Mouse (Mus musculus): ENCODE results near the gene Fam198a. TPM values are rescaled to one million over a fixed set of nuclear protein-coding genes. Genes with fewer than 3 reads are reported as not detected.

The Fam198a gene
- polyA plus RNA-seq, 1 experiment from 2014 or later = 0.31 TPM

DNA sequence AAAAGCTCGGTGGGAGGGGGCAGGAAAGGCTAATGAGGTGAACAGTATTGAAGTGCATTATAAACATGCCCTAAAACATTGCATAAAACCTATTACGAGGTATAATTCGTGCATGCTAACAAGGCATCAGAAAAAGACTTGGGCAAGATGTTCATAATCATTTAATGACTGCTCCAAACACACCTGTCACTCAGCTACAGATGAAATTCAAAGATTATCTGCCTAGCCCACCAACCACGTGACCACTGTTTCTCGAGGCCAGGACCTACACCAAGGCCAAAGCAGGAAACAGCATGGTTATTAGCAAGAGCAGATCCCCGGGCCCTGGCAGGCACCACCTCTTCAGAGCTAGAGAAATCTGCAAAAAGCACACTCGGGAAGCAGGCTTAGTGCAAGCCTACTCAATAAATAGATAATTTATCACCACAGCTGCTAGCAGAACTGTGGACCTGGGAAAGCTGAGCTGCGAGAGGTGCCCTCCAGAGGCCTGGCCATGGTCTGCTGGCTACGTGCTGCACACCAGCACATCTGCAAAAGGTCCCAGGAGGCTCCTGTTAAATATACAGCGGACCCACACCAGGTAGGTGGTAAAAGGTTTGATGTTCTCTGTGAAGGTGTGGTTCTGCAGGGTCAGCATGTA lies 30.8 kb downstream of the Fam198a start:
- DNase-seq (ENCODE audit: low spot score) = no peak

DNA sequence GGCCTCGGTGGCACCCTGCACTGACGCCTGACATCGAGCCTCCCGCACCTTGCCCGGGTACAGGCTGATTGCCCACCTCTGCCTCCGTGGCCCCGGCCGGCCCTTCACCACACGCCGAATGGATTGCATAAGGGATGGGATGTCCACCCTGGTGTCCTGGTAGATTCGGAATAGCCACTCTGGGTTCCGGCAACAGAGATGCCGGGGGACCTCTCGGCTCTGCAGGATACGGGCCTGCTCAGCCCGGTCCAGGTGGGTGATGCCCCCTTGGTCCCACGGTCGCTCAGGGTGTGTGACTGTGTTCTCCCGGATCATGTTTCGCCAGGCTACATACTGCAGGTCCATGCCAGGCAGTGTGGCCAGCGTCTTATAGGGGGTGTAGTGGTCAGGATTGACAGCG lies 31.4 kb downstream of the Fam198a start:
- DNase-seq (ENCODE audit: low spot score) = no peak

DNA sequence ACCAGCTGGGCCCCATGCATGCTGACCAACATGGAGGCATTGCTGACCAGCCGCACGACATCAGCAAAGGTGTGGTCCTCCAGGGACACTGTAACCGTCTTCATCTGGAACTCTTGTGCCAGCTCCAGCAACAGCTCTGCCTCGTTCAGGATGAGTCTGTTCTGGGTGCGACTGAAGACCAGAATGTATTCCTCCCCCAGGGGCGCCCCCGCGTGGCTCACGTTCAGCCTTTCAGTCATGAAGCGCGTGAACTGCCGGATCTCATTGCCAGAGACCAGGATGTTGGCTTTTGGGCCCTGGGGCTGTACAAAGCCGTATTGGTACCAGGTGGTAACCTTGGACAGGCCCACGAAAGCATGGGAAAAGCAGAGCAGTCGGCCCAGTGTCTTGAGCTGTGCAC lies 31.9 kb downstream of the Fam198a start:
- no peak for DNase-seq (ENCODE audit: low spot score)

DNA sequence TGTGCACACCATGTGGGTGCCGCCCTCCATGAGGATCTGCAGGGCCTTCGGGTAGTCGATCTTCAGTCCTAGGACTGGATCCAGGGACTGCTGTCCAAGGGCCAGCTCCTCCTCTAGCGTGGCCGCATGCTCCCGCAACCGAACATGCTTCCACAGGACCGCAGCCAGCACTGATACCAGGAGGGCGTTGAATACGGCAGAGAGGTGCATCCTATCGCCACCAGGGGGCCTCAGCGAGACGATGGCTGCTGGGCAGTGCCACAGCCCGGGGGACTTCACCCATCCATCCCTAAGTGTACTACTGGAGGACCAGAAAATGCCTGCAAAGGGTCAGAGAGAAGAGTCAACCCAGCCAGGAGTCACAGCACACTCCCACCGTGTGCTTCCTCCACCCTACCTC lies 32.7 kb downstream of the Fam198a start:
- peak; percentile 53 for DNase-seq (ENCODE audit: low spot score)

DNA sequence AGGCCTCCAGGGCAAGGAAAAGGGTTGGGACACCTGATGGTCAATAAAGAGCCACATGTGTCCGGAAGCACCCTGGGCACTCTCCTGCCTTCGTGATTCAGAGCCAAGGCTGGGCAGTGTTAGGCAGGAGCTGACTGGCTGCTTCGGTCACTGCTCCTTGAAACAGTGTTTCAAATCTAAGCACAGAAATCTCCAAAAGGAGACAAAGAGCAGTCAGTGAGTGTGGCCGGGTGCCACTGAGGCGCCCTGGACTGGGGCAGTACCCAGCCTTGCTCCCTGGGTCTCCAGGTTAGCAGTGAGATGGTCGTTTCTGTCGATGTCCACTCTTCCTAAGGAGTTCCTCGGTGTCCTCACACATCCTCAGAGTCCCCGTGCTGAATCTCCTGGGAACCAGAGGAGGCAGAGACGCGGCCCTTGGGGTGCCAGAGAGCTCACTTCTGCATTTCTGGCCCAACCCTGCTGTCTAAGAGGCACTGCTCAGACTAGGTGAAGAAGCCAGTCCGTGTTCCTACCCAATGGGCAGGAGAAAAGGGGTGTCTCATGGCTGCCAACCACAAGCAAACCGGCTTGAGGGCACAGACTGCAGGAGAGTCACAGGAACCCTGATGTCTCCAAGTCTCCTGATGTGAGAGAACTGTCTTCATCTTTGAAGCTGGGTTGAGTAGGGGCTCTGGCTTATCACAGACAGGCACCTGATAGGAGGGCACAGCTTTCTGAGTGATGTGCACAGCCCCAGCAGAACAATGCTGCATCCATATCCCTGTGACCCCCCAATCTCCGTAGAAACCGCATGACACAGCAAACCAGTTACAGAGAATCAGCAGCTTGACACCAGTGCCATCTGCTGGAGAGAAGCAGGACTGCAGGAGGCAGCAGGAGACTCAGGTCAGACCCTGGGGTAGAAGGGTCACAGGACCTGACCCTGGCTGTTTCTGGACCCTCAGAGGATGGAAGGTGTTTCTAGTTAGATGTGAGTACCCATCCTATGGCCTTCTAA lies 34.0 kb downstream of the Fam198a start:
- peak; percentile 82 for DNase-seq (ENCODE audit: low spot score)

- DNase-seq (ENCODE audit: low spot score) = no peak
Measured at GRCm38 (mm10) chr9:121988910-121989309, 38.1 kb downstream of the Fam198a start.

- no peak for DNase-seq (ENCODE audit: low spot score)
Measured at GRCm38 (mm10) chr9:121989536-121989935, 38.7 kb downstream of the Fam198a start.

- DNase-seq (ENCODE audit: low spot score) = peak; percentile 65
Measured at GRCm38 (mm10) chr9:121991041-121991440, 40.3 kb downstream of the Fam198a start.

- DNase-seq (ENCODE audit: low spot score) = peak; percentile 89
Measured at GRCm38 (mm10) chr9:121993047-121993446, 42.3 kb downstream of the Fam198a start.

DNA sequence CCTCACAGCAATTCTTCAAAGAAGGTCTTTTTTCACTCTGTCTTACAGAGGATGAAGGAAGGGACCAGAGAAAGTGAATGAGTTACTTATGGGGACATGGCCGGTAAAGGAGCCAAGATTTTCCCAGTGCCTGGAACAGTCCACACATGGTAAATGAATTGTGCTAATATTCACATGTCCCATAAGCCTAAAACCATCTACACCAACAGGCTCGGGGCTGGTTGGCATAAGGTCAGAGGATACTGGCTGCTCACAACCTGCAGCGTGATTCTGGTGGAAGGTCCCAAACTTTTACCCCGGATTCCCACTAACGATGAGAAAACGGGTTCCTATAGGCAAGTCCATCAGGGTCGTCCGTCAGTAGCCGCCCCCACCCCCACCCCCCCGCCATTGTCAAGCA lies 44.3 kb downstream of the Fam198a start:
- DNase-seq (ENCODE audit: low spot score) = no peak

DNA sequence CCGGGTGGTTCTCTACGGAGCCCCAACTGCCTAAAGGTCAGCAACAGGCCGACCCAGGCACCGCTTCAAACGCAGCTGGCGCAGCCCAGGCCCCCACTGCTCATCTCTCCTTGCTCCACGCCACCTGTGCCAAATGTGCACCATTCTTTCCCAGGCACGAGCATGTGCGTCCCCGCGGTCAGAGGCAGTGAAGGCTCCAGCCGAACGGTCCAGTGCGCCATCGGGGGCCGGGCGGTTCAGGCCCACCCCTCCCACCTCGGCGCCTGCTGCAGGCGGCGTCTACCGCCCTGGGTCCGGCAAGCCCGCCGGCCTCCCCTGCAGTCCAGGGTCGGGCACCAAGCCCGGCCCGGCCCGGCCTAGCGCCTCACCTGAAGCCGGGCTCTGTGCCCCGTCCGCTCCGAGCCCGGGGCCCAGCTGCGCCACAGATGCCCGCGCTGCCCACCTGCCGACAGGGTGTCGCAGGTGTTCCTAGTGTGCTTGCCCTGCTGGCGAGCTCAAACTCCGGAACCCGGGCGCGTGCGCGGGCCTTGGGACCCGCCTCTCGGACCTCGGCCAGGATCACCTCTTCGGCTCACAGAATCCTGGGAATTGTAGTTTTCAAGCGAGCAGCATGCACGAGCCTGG lies 44.8 kb downstream of the Fam198a start:
- DNase-seq (ENCODE audit: low spot score) = peak; percentile 42

DNA sequence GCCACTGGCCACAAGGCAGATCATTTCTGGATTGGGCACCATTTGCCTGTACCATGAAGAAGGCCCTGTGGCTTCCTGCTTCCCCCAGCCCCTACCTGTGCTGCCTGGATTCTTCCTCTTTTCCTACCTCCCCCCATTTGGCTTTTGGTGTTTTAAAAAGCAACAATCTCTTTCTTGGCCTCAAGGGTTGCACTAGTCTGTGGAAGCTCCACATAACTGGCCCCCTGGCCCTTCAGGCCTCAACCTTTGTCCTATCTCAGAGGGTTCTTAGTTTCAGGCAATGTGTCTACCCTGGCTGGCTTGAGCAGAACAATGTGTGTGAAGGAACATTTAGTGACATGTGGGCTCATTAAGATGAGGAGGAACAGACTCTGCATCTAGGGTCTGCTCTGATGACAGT lies 46.2 kb downstream of the Fam198a start, which contains the start of gene Pomgnt2:
Gene Pomgnt2 (minus strand): TSS at position 101 of the 400 bp plus-strand sequence.
- no peak for DNase-seq (ENCODE audit: low spot score)

DNA sequence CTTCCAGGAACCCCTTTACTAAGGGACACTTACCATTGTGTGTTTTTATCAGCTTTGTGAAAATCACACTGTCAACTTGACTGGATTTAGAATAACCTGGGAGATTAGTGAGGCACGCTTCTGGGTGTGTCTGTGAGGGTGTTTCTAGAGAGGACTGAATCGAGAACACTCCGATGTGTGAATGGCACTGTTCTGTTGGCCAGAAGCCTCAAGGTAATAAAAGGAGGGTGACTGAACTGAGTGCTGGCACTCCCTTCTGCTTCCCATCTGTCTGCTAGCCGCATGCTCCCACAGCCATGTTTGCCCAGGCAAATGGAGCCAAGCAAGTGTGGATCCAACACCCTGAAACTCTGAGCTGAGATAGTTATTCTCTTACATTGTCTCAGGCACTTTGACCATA lies 47.2 kb downstream of the Fam198a start:
- no peak for DNase-seq (ENCODE audit: low spot score)

GRCm38 (mm10) chr9:122006175-122006574 lies 55.4 kb downstream of the Fam198a start:
- DNase-seq (ENCODE audit: low spot score) = no peak

DNA sequence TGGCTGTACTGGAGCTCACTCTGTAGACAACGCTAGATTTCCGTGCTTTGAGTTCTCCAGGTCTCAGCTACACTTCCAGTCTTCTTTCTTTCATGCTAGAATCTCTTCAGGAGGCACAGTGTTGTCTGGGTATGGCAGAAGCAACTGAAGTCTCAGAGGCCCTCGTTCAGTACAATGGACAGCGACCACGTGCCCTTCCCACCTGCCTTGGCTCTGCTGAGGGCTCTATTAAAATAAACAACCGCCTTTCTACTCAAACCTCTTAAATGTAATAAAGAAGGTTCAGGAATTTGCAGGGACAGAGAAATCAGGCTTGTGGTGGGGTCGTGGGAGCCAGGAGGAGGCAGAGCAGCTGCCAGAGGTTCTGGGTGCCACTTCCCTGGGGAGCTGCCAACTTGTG lies 55.8 kb downstream of the Fam198a start:
- peak; percentile 56 for DNase-seq (ENCODE audit: low spot score)

- DNase-seq (ENCODE audit: low spot score) = no peak
Measured at GRCm38 (mm10) chr9:122008876-122009275, 58.1 kb downstream of the Fam198a start.

- DNase-seq (ENCODE audit: low spot score) = no peak
Measured at GRCm38 (mm10) chr9:122010751-122011150, 60.0 kb downstream of the Fam198a start.

DNA sequence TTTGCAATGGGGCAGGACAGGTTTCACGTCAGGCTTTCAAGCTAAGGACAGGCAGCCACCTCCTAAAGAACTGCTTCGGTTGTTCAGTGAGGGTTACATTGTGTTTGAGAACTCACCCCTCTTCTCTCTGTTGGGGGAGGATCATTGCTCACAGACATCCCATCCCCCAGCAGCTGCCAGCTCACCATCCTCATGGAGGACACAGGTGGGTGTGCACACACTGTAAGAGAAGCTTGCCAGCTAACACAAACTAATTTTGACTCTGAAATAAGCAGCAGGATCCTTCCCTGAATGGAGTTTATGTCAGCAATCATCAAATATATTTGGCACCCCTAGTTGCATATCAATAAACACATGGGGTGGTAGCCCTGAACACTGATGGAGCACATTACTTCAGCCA lies 62.0 kb downstream of the Fam198a start:
- DNase-seq (ENCODE audit: low spot score) = no peak

DNA sequence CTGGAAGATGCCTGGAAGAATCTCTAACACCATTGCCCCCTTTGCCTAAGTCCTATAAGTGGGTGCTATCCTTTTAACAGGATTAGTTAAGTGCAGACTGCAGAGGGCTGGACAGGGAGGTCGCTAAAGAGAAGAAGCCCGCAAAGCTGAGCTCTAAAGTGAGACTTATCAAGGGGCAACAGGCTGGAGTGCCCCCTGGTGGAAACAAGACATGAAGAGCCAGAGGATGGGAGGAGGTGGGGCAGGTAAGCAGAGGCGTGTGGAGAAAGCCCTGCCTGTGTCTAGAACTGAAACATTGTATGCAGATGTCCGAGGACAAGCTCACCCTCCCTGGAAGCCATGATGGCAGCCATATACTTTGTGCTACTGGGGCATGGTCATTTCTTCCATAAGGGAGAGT lies 62.8 kb downstream of the Fam198a start:
- DNase-seq (ENCODE audit: low spot score) = no peak

DNA sequence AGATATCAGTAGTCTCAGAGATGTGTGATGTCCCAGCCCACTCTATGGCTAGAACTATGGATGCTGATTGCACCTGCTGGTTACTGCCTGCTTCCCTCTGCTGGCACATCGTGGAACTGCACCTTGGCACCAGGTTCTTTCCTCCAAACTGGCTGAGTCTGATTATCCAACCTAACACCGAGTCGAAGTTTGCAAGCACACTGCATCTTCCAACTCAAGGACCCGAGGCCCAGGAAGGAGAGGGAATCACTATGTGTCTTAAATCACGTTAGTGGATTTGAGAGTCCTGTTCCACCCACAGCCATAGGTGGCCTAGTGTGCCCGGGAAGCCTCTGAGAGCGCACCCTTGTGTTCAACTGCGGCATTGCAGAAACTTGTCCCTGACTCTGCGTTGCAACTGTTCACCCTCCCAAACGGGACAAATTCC lies 63.5 kb downstream of the Fam198a start:
- peak; percentile 85 for DNase-seq (ENCODE audit: low spot score)

GRCm38 (mm10) chr9:122018079-122018478 lies 67.3 kb downstream of the Fam198a start:
- DNase-seq (ENCODE audit: low spot score) = no peak

Data from thymus, postnatal 0 days (tissue).